32 mouse cellular contexts compared by ENCODE assay signal in the genomic region with DNA sequence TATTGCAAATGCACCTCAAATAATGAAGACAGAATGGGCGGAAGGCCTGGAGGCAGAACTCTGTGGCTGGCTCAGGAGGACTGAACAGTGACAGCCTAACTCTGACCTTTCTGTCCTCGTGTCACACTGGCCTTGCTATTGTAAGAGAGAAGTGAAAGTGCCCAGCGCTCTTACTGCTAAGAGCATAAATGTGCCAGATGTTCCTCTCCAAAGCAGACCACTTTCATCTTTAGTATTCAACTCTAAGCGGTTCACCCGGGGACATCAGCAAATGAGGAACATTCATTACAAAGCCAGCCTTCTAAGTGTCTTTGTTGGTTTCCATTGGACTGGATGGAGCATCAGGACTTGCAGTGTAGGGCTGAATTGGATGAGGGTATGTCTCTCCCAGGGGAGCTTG. TPM values are rescaled to one million over a fixed set of nuclear protein-coding genes. Genes with fewer than 3 reads are reported as not detected.
DNase-seq lines count a peak whose midpoint lies in the region; ATAC-seq lines count a peak whose summit lies in the region.
"Had no signal": no experiment of that assay in that cellular context is flagged by ENCODE, and none has a peak within 500 bp of the region (broad histone marks: within the 10 kb centered on the region; RNA-seq: fewer than 3 reads in every experiment).

No protein-coding gene starts in this region.

- H3K4me2 ChIP-seq in intestine, embryonic 15.5 days (replicated peaks) = no peak overlapping the region
- H3K4me2 ChIP-seq: heart, embryonic 13.5 days; hindbrain, embryonic 12.5 days; midbrain, embryonic 12.5 days; neural tube, embryonic 12.5 days had no signal

- intact Hi-C loops in heart, postnatal 25 days (cut with DNase I) = no loop called here

- no peaks in the 10 kb centered on the region for H3K27me3 ChIP-seq in intestine, embryonic 15.5 days (replicated peaks)
- H3K27me3 ChIP-seq: heart, embryonic 13.5 days; hindbrain, embryonic 12.5 days; midbrain, embryonic 12.5 days; neural tube, embryonic 12.5 days had no signal

- ATAC-seq in megakaryocyte progenitor cell, adult 5-6 weeks (replicated peaks; ENCODE audit: poor library complexity) = peak; percentile 98
- ATAC-seq in intestine, embryonic 15.5 days = no peak
- ATAC-seq: CD4-positive, CD25-positive, alpha-beta regulatory T cell, adult 4 months; forebrain, embryonic 16.5 days had no signal

- no peaks in the 10 kb centered on the region for H3K4me1 ChIP-seq in intestine, embryonic 15.5 days (replicated peaks)
- H3K4me1 ChIP-seq: forebrain, embryonic 10.5 days; heart, embryonic 13.5 days; hindbrain, embryonic 12.5 days; midbrain, embryonic 12.5 days; neural tube, embryonic 12.5 days had no signal

- no peaks in the 10 kb centered on the region for H3K36me3 ChIP-seq in intestine, embryonic 15.5 days
- H3K36me3 ChIP-seq: forebrain, embryonic 10.5 days; heart, embryonic 13.5 days; hindbrain, embryonic 12.5 days; midbrain, embryonic 12.5 days; neural tube, embryonic 12.5 days had no signal

- no peak overlapping the region for H3K27ac ChIP-seq in intestine, embryonic 15.5 days
- H3K27ac ChIP-seq: forebrain, embryonic 10.5 days; heart, embryonic 13.5 days; hindbrain, embryonic 12.5 days; kidney, postnatal 0 days; left cerebral cortex, adult 2 months; midbrain, embryonic 12.5 days; neural tube, embryonic 12.5 days had no signal

- no peak overlapping the region for H3K9ac ChIP-seq in intestine, embryonic 15.5 days
- H3K9ac ChIP-seq: heart, embryonic 13.5 days; hindbrain, embryonic 12.5 days; midbrain, embryonic 12.5 days; neural tube, embryonic 12.5 days had no signal

- peak; percentile 94 for DNase-seq in heart, adult 11 months
- no peak for DNase-seq in heart, postnatal 25 days (ENCODE audit: low spot score)
- DNase-seq in spleen, postnatal 36 days (ENCODE audit: low spot score in 2 of 2) = peak; percentile 24 to 38
- no peak for DNase-seq in spleen, postnatal 10 days (ENCODE audit: low spot score in 2 of 2)
- no peak for DNase-seq in cerebellum, postnatal 36 days
- no peak for DNase-seq in layer of hippocampus, adult 18-20 months (ENCODE audit: low spot score in 2 of 2)
- DNase-seq: adrenal gland, postnatal 36 days; cerebellum, adult 11-12 months; cerebellum, postnatal 10 days; gastrocnemius, postnatal 36 days; heart, postnatal 14 days; kidney, adult 2 months; lung, postnatal 10 days; thymus, postnatal 25 days had no signal

- no peaks in the 10 kb centered on the region for H3K9me3 ChIP-seq in intestine, embryonic 15.5 days
- H3K9me3 ChIP-seq: forebrain, embryonic 10.5 days; heart, embryonic 13.5 days; hindbrain, embryonic 12.5 days; neural tube, embryonic 12.5 days had no signal

- WGBS in intestine, embryonic 15.5 days = 70% methylated on average over 5 of the region's 5 CpGs

- H3K4me3 ChIP-seq in intestine, embryonic 15.5 days (replicated peaks) = no peak overlapping the region
- H3K4me3 ChIP-seq: forebrain, embryonic 10.5 days; heart, embryonic 13.5 days; hindbrain, embryonic 12.5 days; left cerebral cortex, adult 2 months; midbrain, embryonic 12.5 days; neural tube, embryonic 12.5 days had no signal

RNA-seq across cellular contexts. Expression of a gene that starts 39.6 kb away (rescaled TPM):
- not detected for total RNA-seq in heart, postnatal 25 days (2021)
- total RNA-seq in megakaryocyte progenitor cell, adult 5-6 weeks (2015) = 0.07 and 0.12 TPM in 2 replicates
- total RNA-seq in megakaryocyte progenitor cell, adult 5-6 weeks (2017) = 0.08 and 0.51 TPM in 2 replicates
- polyA plus RNA-seq in intestine, embryonic 15.5 days (2015; fragmentation: Nextera tagmentation; extraction: Ambion mirVana) = 1.0 and 1.2 TPM in 2 replicates
- total RNA-seq in layer of hippocampus, adult 18-20 months (2021) = not detected
- total RNA-seq: adrenal gland, adult 18-20 months; adrenal gland, postnatal 36 days; ES-E14; gastrocnemius, postnatal 36 days; heart, postnatal 14 days; layer of hippocampus, postnatal 10 days; left cerebral cortex, adult 2 months; left cerebral cortex, postnatal 36 days had no signal
- polyA plus RNA-seq: embryonic facial prominence, embryonic 11.5 days; forebrain, embryonic 10.5 days; forebrain, embryonic 16.5 days; heart, embryonic 13.5 days; hindbrain, embryonic 12.5 days; limb, embryonic 14.5 days; liver, embryonic 16.5 days; neural tube, embryonic 12.5 days had no signal

Comparison
In these comparisons a context has a peak if more than half of its experiments do, and no peak if none do; other contexts are left out.
1. DNase-seq: peak in heart, adult 11 months (single experiment) and spleen, postnatal 36 days (2 of 2); none in heart, postnatal 25 days (single experiment), spleen, postnatal 10 days (0 of 2), cerebellum, postnatal 36 days (0 of 2) and layer of hippocampus, adult 18-20 months (0 of 2).